Mouse (Mus musculus): ENCODE measurements around the gene Gm42421.

Gene Gm42421

GRCm38 (mm10) chr5:143927875-143928274, at the start of gene Gm42421:
Gene Gm42421, plus strand, starts transcription at chr5:143928175.
- DNase-seq (ENCODE audit: extremely low spot score, low read depth, low spot score): no peak

DNA sequence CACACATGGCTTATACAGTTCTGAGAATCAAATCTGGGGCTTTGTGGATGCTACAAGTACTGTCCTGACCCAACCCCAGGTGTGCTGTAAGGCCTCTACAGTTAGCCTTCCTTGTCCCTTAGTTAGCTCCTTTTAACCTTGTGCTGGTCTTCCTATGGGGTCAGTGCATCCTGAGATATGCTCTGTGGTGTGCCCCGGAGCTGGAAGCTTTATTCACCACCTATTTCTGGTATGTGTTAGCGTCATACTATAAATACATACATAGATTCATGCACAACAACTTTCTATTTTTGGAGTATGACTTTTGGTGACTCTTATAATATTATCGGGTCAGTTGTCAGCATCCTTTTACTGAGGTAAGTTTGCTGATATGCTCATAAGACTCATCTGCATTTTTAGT, 42.7 kb upstream of the Gm42421 start:
- DNase-seq (ENCODE audit: extremely low spot score, low read depth, low spot score): no peak

DNA sequence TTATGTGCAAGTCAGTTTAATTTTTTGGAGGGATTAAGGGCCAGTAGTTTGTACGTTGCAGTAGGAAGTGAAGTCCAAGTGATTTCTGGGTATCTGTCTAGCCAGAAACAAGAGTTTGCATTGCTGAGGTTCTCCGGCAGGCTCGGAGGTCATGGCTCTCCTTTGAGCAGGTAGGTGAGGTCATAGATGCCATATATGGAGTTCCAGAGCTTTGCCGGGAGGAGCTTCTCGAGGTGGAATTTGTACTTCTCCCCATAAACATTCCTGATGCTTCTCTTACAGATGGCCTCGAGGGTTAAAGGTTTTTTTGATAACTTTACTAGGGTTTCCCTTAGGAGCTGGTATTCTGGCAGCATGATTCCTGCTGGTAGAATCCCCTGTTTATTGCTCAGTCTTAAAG, 37.2 kb upstream of the Gm42421 start:
- DNase-seq (ENCODE audit: extremely low spot score, low read depth, low spot score): no peak

- no peak for DNase-seq (ENCODE audit: extremely low spot score, low read depth, low spot score)
These were observed 35.6 kb upstream of the Gm42421 start for GRCm38 (mm10) chr5:143892255-143892886.

GRCm38 (mm10) chr5:143893396-143893795, 34.6 kb upstream of the Gm42421 start:
- no peak for DNase-seq (ENCODE audit: extremely low spot score, low read depth, low spot score)

- no peak for DNase-seq (ENCODE audit: extremely low spot score, low read depth, low spot score)
These were observed 30.2 kb upstream of the Gm42421 start, which contains the start of gene Ankrd61 for GRCm38 (mm10) chr5:143897635-143898330. Gene Ankrd61, minus strand, starts transcription at chr5:143897685.

GRCm38 (mm10) chr5:143902111-143902510, 25.9 kb upstream of the Gm42421 start:
- DNase-seq (ENCODE audit: extremely low spot score, low read depth, low spot score): no peak

DNA sequence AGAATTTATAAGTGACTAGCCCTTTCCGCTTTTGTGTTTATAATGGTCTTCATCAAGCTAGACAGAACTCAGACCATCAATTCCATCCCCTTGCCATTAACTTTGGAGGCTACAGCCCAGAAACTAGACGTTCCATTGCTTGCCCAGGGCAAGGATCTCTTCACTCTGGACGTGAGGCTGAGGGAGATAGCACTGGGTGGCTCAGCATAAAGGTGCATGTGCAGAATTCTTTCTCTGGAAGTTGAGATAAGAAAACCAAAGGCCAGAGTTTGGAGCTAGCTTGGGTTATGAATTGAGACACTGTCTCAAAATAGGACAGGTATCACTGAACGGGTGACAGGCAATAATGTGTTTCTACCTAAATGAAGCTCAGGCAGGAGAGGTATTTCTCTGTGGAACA, 24.2 kb upstream of the Gm42421 start:
- DNase-seq (ENCODE audit: extremely low spot score, low read depth, low spot score): no peak

DNA sequence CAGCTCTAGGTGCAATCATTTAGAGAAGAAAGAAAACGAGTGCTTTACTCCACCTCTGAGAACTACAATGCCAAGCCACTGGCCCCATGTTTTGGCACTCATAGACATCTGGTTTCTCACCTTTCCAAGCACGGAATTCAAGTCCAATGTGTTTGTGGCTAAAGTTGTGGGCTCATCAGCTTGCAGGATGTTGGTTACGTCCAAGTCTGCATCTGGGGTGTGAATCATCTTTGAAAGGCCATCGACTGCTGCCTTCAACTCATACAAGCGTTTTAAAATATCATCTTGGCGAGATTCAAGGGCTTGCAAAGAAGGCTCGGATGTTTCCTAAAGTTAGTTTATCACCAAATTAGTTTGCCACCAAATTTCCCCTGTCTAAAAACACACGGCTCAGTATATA, 21.5 kb upstream of the Gm42421 start:
- DNase-seq (ENCODE audit: extremely low spot score, low read depth, low spot score): no peak

GRCm38 (mm10) chr5:143908926-143909325, 19.0 kb upstream of the Gm42421 start:
- no peak for DNase-seq (ENCODE audit: extremely low spot score, low read depth, low spot score)

GRCm38 (mm10) chr5:143909417-143910400, 18.3 kb upstream of the Gm42421 start, which contains the start of the genes Aimp2 and Pms2:
Gene Aimp2, minus strand, starts transcription at chr5:143909847.
Gene Pms2, plus strand, starts transcription at chr5:143909964.
- DNase-seq (ENCODE audit: extremely low spot score, low read depth, low spot score): peak; percentile 98

DNA sequence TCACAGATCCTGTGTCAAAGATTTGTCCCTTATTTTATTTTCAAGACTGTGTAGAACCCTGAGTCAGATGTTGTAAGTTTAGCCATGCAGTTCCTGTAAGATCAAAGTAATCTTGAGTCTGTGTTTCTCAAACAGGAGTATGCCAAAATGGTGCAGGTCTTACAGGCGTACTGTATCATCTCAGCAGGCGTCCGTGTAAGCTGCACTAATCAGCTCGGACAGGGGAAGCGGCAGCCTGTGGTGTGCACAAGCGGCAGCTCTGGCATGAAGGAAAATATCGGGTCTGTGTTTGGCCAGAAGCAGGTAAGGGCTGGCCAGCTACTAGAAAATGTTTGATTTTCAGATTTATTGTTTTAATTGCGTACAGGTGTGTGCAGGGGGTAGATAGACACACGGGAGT, 11.8 kb upstream of the Gm42421 start:
- DNase-seq (ENCODE audit: extremely low spot score, low read depth, low spot score): no peak

DNA sequence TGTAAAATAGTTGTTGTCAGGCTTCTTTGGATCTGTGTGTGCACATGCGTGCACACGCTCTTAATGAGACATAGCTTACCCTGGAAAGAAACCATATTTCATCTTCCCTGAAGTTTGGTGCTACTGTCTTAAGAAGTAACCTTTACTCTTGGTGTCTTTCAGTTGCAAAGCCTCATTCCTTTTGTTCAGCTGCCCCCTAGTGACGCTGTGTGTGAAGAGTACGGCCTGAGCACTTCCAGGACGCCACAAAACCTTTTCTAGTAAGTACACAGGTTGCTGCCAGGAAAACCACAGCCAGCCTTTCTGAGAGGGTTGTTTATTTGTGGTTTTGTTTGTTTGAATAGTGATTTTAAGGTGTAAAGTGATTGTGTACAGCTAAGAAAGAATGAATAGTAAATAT, 10.6 kb upstream of the Gm42421 start:
- DNase-seq (ENCODE audit: extremely low spot score, low read depth, low spot score): no peak

- DNase-seq (ENCODE audit: extremely low spot score, low read depth, low spot score): no peak
These were observed 9.9 kb upstream of the Gm42421 start for GRCm38 (mm10) chr5:143918120-143918519.

GRCm38 (mm10) chr5:143924781-143925452, 3.1 kb upstream of the Gm42421 start:
- DNase-seq (ENCODE audit: extremely low spot score, low read depth, low spot score): no peak

GRCm38 (mm10) chr5:143929291-143929690, 1.3 kb downstream of the Gm42421 start:
- DNase-seq (ENCODE audit: extremely low spot score, low read depth, low spot score): no peak

DNA sequence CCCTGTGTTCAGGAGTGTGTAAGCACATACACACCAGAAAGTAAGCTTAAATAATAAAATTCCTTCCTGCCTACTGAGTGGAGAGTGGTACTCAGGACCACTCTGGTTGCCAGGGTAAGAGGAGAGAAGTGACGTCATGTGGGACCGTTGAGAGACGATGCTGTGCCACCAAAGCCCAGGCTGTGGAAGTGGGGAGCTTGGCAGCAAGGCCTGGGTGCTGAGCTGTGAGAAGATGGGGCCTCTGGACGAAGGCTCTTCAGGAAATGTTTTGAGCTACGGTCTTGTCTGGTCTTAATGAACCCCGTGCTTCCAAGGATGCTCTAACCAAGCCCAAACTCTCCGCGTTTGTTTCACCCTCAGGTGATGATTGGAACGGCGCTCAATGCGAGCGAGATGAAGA, 2.7 kb downstream of the Gm42421 start:
- no peak for DNase-seq (ENCODE audit: extremely low spot score, low read depth, low spot score)

- DNase-seq (ENCODE audit: extremely low spot score, low read depth, low spot score): no peak
These were observed 4.0 kb downstream of the Gm42421 start for GRCm38 (mm10) chr5:143931863-143932580.

GRCm38 (mm10) chr5:143932831-143933230, 4.9 kb downstream of the Gm42421 start, which contains the start of gene Rsph10b:
Gene Rsph10b, plus strand, starts transcription at chr5:143933035.
- DNase-seq (ENCODE audit: extremely low spot score, low read depth, low spot score): no peak

GRCm38 (mm10) chr5:143933414-143933813, 5.4 kb downstream of the Gm42421 start:
- DNase-seq (ENCODE audit: extremely low spot score, low read depth, low spot score): no peak
